Mouse (Mus musculus) C2C12 (cell line): ENCODE measurements around the gene Susd1. TPM values are rescaled to one million over a fixed set of nuclear protein-coding genes. Genes with fewer than 3 reads are reported as not detected.

Experiments used
- H3K27me3 ChIP-seq: one replicate; pipeline ENCODE4 v1.6.1; 2011; ENCODE audit not compliant: control insufficient read depth, insufficient read depth, insufficient read length
- H3K36me3 ChIP-seq: one replicate; pipeline ENCODE4 v1.6.1; 2011; ENCODE audit not compliant: control insufficient read depth, insufficient read depth
- H3K4me3 ChIP-seq: one replicate; pipeline ENCODE4 v1.5.1; 2011; ENCODE audit warnings: mild to moderate bottlenecking, control low read depth; ENCODE audit not compliant: poor library complexity, insufficient read depth, severe bottlenecking
- H3K79me2 ChIP-seq: one replicate; pipeline ENCODE4 v1.6.1; 2011; ENCODE audit not compliant: control insufficient read depth, insufficient read depth
- H3K79me3 ChIP-seq: one replicate; pipeline ENCODE4 v1.6.1; 2011; ENCODE audit warnings: low read depth, control low read depth
- H3ac ChIP-seq: one replicate; pipeline ENCODE3; 2011; ENCODE audit warnings: low read depth; ENCODE audit not compliant: control insufficient read depth, insufficient read length
- CEBPB ChIP-seq: IDR thresholded peaks from one replicate; pipeline ENCODE4 v1.6.1; 2011; ENCODE audit warnings: low read depth, mild to moderate bottlenecking, control low read depth, moderate library complexity
- CTCF ChIP-seq: IDR thresholded peaks from one replicate; pipeline ENCODE4 v1.5.1; 2011; ENCODE audit not compliant: control insufficient read depth, insufficient read depth, insufficient read length
- FOSL1 ChIP-seq: IDR thresholded peaks from one replicate; pipeline ENCODE4 v1.8.0; 2011; ENCODE audit warnings: mild to moderate bottlenecking, low read length; ENCODE audit not compliant: poor library complexity, insufficient read depth, severe bottlenecking
- MAX ChIP-seq: IDR thresholded peaks from one replicate; pipeline ENCODE4 v1.6.1; 2011; ENCODE audit warnings: mild to moderate bottlenecking, control low read depth
- MYOD1 ChIP-seq: IDR thresholded peaks from one replicate; pipeline ENCODE4 v1.6.1; 2011; ENCODE audit warnings: low read depth; ENCODE audit not compliant: control insufficient read depth, insufficient read length
- MYOG ChIP-seq: IDR thresholded peaks from one replicate; pipeline ENCODE4 v1.6.1; 2011; ENCODE audit not compliant: control insufficient read depth, insufficient read length; ENCODE audit errors: extremely low read depth
- USF1 ChIP-seq: IDR thresholded peaks from one replicate; pipeline ENCODE4 v1.6.1; 2011; ENCODE audit warnings: low read depth, mild to moderate bottlenecking, control low read depth, moderate library complexity
- polyA plus RNA-seq: library from polyadenylated mRNA; unstranded; fragments of >200 nt; fragmentation: generic; extraction: Trizol; gene quantifications from one replicate; pipeline ENCODE4 v1.2.1, GENCODE M21; 2012; ENCODE audit warnings: missing spikeins

Susd1 gene
- polyA plus RNA-seq, 1 experiment, result 1.5 TPM

DNA sequence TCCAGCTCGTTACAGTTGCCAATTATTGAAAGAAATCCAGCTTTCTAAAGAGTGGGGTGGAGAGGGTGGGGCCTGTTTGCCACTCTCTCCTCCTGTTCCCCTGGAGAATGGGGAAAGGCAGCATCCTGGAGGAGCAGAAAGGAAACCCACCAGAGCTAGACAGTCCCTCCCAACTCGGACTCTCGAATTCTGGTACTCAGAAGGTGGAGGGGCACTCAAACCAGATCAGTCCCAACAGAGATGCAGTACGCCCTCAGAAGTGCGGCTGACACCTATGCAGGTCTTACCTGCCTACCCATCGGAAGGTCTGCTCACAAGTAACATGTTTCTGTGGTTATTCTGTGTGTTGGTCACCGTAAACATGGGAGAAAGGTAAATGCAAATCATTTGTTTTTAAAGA is 109.6 kb downstream of the Susd1 start:
- no peak for TF ChIP-seq FOSL1
- TF ChIP-seq MAX, result no peak
- TF ChIP-seq CTCF, result no peak
- TF ChIP-seq MYOG, result no peak
- Histone ChIP-seq H3K79me3 (no peaks in the 10 kb centered on the region), H3K4me3 (no peak overlapping the region), H3K36me3 (no peaks in the 10 kb centered on the region), H3K79me2 (no peaks in the 10 kb centered on the region), H3K27me3 (no peaks in the 10 kb centered on the region), H3ac (no peak overlapping the region)

DNA sequence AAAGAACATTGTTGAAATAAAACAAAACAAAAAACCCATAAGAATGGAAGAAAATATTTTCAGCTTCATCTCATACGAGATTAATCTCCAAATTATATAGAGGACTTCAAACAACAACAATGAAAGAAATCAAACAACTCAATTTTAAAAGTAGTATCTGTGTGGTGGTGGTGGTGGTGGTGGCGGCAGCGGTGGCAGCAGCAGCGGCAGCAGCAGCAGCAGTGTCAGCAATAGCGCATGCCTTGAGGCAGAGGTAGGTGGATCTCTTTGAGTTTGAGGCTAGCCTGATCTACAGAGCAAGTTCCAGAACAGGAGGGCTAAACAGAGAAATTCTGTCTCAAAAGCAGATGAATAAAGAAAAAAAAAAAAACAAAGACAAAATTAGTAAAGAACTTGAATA is 110.4 kb downstream of the Susd1 start:
- Histone ChIP-seq H3K4me3 (no peak overlapping the region), H3ac (no peak overlapping the region), H3K36me3 (no peaks in the 10 kb centered on the region), H3K27me3 (no peaks in the 10 kb centered on the region), H3K79me2 (no peaks in the 10 kb centered on the region), H3K79me3 (no peaks in the 10 kb centered on the region)
- TF ChIP-seq MYOG (no peak), MYOD1 (no peak), MAX (no peak), CEBPB (no peak), CTCF (no peak)

DNA sequence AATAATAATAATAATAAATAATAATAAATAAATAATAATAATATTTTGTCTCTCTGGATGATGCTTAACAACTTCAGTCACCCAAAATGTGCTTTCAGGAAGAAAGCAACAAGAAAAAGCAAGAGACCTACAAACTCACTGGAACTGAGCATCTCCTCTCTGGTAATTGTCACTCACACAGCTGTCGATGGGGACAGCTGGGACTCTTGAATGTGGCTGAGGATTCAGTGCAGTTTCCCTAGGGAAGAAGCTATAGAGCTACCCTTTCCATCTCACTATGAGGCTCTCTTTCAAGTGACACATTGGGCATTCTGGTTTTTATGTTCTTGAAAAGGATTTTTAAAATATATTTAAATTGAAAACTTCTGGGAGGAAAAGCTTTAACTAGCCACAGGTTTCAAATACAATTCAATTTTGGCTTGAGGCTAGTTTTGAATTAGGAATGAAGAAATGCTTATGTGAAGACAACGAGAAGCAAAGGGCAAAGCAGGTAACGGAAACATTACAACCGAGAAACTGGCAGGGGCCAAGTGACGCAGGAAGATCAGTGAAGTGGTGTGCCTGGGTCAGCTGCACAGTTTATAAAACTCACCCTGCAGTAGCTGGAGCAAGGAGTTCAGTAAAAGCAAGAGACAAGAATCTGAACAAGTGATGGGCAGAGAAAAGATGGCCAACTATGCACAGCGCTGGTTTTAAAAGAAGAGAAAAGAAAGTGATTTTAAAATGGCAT is 112.2 kb downstream of the Susd1 start:
- Histone ChIP-seq H3K79me3 (no peaks in the 10 kb centered on the region), H3K36me3 (no peaks in the 10 kb centered on the region), H3ac (no peak overlapping the region), H3K79me2 (no peaks in the 10 kb centered on the region), H3K4me3 (no peak overlapping the region), H3K27me3 (no peaks in the 10 kb centered on the region)
- TF ChIP-seq MYOG (no peak), CEBPB (no peak), USF1 (no peak), MYOD1 (no peak), CTCF (no peak), FOSL1 (no peak), MAX (no peak)

DNA sequence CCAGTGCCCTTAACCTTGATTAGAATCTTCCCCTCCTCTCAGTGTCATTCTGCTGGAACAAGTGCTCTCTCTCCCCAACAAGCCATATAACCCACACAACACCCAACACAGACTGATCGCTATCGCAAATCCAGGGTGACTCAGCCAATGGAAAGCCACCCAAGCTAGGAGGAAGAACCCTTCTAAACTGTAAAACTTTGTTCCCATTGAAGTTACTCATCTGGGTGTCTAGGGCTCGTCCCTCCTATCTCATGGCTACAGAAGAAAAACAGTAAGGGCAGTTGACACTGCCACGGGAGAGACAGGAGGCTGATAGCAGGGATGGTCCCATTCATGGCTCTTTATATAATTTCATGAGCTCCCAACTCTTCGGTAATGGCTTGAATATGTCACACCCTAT is 114.1 kb downstream of the Susd1 start:
- Histone ChIP-seq H3K36me3 (no peaks in the 10 kb centered on the region), H3K79me2 (no peaks in the 10 kb centered on the region), H3ac (no peak overlapping the region), H3K4me3 (no peak overlapping the region), H3K79me3 (no peaks in the 10 kb centered on the region), H3K27me3 (no peaks in the 10 kb centered on the region)
- TF ChIP-seq MYOD1 (no peak), USF1 (no peak), MYOG (no peak), CTCF (no peak)

DNA sequence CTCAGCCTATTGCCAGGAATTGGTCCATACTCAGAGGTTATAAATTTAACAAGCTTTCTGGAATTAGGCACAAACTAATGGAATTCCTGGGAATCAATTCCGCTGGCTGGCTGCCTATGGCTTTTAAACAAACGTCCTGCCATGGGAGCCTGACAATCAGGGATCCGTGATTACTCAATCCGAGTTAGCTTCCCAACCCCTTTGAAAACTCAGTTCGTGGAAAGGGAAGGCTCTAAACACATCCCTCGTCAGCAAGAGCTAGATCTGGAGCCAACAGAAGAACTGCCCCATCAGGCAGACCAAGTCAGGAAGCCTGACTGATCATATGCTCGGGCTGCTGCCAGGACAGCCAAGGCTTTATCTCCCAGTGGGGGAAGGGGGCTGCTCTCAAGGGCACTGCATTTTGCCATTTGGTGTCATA is 115.2 kb downstream of the Susd1 start:
- no peak overlapping the region for H3ac ChIP-seq
- TF ChIP-seq USF1, result no peak
- no peak for TF ChIP-seq MAX
- no peak for TF ChIP-seq CTCF
- no peak for TF ChIP-seq MYOG
- TF ChIP-seq FOSL1, result no peak
- TF ChIP-seq MYOD1, result no peak
- no peak for TF ChIP-seq CEBPB
- no peaks in the 10 kb centered on the region for H3K79me3 ChIP-seq
- no peaks in the 10 kb centered on the region for H3K27me3 ChIP-seq
- no peaks in the 10 kb centered on the region for H3K36me3 ChIP-seq
- no peak overlapping the region for H3K4me3 ChIP-seq
- H3K79me2 ChIP-seq, result no peaks in the 10 kb centered on the region

DNA sequence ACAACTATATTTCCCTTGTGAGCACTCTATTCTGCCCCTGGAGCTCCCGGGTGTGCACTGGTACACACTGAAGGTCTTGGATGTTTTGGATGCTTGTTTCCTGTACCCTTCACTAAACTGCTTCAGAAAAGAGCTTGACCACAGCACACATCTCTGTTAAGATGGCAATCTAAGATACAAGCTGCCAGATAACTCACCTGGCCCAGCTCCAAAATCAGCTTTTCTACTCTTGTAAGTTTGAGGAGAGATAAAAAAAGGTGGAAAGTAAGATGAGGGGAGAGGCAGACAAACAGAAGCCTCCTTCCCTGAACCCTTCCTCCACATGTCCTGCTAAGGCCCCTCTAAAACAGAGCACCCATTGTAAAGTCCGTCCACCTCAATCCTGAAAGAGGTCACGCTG is 115.7 kb downstream of the Susd1 start:
- no peak overlapping the region for H3K4me3 ChIP-seq
- no peak overlapping the region for H3ac ChIP-seq
- no peaks in the 10 kb centered on the region for H3K36me3 ChIP-seq
- no peaks in the 10 kb centered on the region for H3K79me3 ChIP-seq
- TF ChIP-seq MYOD1 (no peak), MYOG (no peak), CEBPB (no peak), USF1 (no peak), FOSL1 (no peak), MAX (no peak), CTCF (no peak)
- no peaks in the 10 kb centered on the region for H3K79me2 ChIP-seq
- no peaks in the 10 kb centered on the region for H3K27me3 ChIP-seq
